Mouse (Mus musculus) urinary bladder, postnatal 14 days (tissue): ENCODE results near the gene Acot4.
"Not testable (repeated sequence)": the region's sequence is repeated elsewhere in the genome, so short reads cannot be mapped to it uniquely, and the experiment has no call there.

Experiments used
- DNase-seq: peaks from one replicate; pipeline ENCODE4 v3.0.0; 2021; ENCODE audit warnings: low spot score

Gene Acot4

GRCm38 (mm10) chr12:84038241-84038640 is at the start of gene Acot4:
Gene Acot4 (plus strand): TSS chr12:84038379.
- DNase-seq: not testable (repeated sequence)

- DNase-seq: no peak
These were observed 49.7 kb upstream of the Acot4 start for GRCm38 (mm10) chr12:83988483-83988882.

GRCm38 (mm10) chr12:83989378-83989777 is 48.8 kb upstream of the Acot4 start:
- no peak for DNase-seq

- DNase-seq: no peak
These were observed 41.0 kb upstream of the Acot4 start for GRCm38 (mm10) chr12:83997221-83997620.

- DNase-seq: peak; percentile 52
These were observed 39.7 kb upstream of the Acot4 start for GRCm38 (mm10) chr12:83998341-83999107.

DNA sequence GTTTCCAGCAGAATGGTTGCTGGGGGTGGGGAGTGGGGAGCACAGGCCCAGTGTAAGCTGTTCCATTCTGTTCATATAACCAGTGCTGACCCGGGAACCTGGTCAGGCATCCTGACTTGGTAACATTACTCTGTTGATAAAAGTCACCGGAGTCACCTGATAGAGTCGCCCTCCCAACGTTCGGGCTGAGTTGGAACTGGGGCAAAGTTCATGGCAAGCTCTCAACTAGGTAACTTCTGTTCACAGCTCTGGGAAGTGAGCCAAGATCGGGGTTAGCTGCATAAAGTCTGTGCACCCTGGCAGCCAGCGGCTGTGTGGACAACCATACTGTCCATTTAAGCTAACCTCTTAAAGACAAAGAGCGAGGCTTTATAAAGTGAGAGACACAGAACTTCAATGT is 38.9 kb upstream of the Acot4 start:
- peak; percentile 87 for DNase-seq

- no peak for DNase-seq
These were observed 37.8 kb upstream of the Acot4 start for GRCm38 (mm10) chr12:84000418-84000817.

GRCm38 (mm10) chr12:84003866-84004265 is 34.3 kb upstream of the Acot4 start:
- DNase-seq: no peak

DNA sequence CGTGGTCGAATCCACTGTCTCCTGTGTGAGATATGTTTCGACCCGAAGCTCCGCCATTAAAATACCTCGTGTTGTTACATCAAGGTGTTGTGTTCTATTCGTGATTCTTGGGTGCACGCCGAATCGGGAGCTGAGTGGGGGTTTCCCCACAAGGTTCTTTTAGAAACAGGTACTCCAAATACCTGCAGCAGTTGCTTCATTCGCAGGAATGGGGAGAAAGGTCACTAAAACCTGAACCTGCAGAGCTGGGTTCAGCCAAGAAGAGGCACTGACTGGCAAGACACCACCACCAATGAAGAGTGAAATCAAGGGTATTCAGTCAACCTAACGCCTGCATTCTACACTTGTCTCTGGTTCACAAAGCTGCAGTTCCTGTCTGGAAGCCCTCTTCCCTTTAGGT is 29.9 kb upstream of the Acot4 start:
- no peak for DNase-seq

- no peak for DNase-seq
These were observed 29.4 kb upstream of the Acot4 start for GRCm38 (mm10) chr12:84008729-84009128.

DNA sequence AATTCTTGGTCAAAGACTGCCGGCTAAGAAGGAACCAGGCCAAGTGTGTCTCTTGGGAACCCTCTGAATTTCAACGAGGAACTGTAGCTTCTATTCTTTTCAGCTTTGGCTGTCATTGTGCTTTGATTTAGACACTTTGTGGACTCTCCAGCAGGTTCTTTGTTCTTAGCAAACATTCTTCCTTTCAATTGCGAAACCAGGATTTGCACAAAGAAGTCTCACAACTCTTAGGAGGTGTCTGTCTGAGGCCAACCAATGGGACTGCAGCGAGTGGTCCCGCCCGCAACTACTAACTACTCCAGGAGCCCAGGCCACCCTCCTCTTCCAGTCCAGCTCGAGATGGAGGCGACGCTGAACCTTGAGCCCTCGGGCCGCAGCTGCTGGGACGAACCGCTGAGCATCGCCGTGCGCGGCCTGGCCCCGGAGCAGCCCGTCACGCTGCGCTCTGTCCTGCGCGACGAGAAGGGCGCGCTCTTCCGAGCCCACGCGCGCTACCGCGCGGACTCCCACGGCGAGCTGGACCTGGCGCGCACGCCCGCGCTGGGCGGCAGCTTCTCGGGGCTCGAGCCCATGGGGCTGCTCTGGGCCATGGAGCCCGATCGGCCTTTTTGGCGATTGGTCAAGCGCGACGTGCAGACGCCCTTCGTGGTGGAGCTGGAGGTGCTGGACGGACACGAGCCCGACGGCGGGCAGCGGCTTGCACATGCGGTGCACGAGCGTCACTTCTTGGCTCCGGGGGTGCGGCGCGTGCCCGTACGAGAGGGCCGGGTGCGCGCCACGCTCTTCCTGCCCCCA is 28.8 kb upstream of the Acot4 start, which contains the start of gene Acot1:
Gene Acot1, plus strand, starts transcription at position 320 of the 795 bp plus-strand sequence.
- DNase-seq: peak; percentile 80

- no peak for DNase-seq
These were observed 28.0 kb upstream of the Acot4 start for GRCm38 (mm10) chr12:84010201-84010600.

DNA sequence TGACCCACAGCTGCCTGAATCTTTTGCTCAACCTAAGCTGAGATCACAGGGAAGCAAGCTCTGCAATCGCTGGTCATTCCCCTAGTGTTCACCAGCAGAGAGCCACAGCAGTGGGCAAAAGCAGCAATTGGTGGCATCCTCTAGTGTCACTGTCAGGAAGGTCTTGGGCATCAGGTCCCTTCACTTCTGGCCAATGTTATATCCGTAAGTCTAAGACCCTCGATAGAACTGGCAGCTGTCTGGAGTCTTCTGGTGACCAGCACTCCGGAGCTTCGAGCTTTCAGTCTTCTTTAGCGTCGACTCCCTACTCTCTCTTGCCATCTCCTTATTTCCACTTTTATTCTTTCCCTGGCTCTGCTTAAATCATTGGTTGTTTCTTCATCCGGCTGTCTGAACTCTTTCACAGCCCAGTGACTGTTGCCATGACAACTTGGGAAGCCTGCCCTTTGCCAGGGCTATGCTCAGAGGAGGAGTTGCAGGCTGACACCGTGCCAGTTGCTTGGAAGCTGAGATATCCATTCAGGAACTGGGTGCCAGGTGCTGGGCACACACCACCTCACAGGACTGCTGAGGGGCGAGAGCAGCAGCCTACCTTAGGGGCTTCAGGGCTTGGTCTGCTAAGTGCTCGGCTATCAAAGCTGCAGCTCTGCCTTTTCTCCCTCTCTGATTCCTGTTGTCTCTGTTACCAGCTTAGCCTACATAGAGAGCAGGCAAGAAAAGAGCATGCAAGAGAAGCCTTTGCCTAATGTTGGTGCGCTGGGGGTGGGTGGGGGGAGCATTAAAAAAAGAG is 26.7 kb upstream of the Acot4 start:
- DNase-seq: peak; percentile 76

GRCm38 (mm10) chr12:84013130-84013529 is 25.0 kb upstream of the Acot4 start:
- DNase-seq: no peak

DNA sequence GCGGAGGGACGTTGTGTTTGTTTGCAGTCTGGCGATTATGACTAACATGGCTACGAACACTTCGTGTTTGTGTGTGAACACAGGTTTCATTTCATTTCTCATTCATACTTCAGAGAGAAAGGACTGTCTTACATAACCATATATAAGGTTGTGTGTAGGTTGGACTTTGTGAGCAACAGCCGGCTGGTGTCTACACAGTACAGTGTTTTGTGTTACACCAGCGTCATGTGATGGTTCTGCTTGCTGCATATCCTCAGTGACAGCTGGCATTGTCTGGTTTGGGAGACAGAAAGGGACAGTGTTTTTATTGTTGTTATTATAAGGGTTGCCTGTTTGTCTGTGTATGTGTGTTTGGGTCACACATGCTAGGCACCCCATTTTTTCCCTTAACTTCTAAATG is 24.5 kb upstream of the Acot4 start:
- no peak for DNase-seq

DNA sequence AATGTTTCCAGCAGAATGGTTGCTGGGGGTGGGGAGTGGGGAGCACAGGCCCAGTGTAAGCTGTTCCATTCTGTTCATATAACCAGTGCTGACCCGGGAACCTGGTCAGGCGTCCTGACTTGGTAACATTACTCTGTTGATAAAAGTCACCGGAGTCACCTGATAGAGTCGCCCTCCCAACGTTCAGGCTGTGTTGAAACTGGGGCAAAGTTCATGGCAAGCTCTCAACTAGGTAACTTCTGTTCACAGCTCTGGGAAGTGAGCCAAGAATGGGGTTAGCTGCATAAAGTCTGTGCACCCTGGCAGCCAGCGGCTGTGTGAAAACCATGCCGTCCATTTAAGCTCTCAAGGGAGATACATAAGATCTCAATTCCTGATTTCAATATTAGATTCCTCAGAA is 17.7 kb upstream of the Acot4 start:
- peak; percentile 86 for DNase-seq

DNA sequence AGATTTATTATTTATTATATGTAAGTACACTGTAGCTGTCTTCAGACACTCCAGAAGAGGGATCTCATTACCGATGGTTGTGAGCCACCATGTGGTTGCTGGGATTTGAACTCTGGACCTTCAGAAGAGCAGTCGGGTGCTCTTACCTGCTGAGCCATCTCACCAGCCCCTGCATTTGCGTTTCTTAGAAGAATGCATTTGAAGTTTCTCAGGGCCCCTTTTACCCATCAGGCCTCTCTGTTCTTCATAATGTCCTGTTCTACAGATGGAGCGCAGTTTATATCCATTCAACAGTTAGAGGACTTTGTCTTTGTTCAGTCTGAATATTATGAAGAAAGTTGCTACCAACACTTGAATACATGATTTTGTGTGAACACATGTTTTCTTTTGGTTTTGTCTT is 15.9 kb upstream of the Acot4 start:
- not testable (repeated sequence) for DNase-seq

DNA sequence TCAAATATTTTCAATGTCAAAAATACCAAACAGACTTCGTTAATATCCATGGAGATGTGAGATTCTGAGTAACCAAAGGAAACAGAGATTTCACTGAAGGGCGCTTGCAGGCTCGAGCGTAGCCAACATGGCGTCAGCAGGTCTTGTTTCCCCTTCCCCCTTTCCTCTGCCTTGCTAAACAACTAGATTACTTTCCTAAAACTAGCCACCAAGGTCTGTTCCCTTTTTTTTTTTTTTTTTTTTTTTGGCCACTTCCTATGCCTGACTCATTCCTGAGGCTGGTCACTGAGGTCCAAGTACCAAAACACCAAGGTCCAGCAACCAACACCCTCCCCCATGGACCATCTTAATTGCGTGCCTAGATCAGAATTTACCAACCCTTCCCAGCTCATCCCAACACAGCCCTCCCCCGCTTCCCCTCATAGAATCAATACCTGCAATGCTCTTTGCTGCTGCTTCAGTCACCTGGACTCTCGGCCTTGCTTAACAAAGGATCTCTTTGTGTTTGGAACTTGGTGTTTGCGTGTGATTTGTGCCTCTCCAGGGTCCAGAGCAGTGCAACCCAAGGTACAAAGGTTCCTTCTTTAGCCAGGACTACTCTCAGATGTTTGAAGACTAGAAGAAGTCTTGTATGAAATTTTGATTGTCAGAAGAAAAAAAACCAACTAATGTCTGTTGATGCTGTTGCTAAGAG is 15.0 kb upstream of the Acot4 start:
- no peak for DNase-seq

DNA sequence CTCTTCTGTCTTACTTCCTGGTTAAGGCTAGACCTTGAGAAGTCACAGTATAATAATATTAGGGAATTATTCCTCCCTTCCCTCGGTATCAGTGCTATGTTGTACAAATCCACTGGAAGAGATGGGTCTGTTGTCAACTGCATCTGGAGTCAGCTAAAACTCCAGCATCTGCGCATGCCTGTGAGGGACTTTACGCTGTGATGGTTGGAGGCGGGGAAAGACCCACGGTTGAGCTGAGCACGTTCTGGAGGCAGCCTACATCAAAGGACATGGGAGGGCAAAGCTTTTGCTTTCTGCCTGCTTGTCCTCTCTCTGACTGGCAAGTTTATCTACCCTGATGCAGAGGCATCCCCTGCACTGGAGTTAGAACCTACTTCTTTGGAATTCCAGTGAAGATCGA is 12.3 kb upstream of the Acot4 start:
- no peak for DNase-seq

DNA sequence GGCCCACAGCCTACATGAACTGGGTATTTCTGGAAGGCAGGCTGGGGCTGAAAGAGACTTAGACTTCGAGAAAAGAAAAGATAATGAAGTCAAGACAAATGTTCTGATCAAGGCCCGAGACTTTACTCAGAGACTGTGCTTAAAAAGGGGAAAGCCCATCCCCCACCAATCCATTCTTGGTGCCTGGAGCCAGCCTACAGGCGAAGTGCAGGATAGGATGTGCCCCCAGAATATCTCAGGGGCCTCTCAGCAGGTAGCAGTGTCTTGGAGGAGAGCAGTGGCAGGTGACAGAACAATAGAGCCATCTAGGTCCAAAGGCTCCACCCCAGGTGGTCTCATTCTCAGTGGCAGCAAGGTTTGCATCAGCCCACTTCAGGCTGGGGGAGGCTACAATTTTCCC is 9.9 kb upstream of the Acot4 start:
- DNase-seq: not testable (repeated sequence)

DNA sequence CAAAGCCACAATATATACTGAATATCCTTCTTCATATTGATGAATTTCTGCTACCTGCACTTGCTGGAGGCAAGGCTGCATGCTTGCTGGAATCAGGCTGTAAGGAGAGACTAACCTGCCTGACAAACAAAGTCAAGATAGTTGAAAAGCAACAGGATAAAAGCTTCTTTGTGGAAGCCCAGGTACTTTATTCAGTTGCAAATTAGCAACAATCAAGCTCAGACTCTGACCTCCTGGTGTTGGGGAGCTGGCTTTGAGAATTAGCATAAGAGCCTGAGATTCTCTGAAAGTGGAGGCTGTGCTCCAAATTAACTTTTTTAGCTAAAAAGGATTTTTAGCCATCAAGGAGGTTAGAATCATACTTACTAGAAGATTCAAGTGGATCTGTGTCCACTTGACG is 9.1 kb upstream of the Acot4 start:
- DNase-seq: not testable (repeated sequence)
